Mouse (Mus musculus): ENCODE results near the gene Txndc16. TPM values are rescaled to one million over a fixed set of nuclear protein-coding genes. Genes with fewer than 3 reads are reported as not detected.

The Txndc16 gene
- 1 to 10 TPM; 6.4 to 7.5 TPM for total RNA-seq (2021)
- long read RNA-seq, experiment 1, full-length matches to known transcripts: 3 of 5 reads
- long read RNA-seq, experiment 1, partial matches to known transcripts: 0 of 5 reads
- long read RNA-seq, experiment 1, other reads (novel, unspliced or antisense): 2 of 5 reads
- long read RNA-seq, experiment 2, full-length matches to known transcripts: 8 of 14 reads
- long read RNA-seq, experiment 2, partial matches to known transcripts: 1 of 14 reads
- long read RNA-seq, experiment 2, other reads (novel, unspliced or antisense): 5 of 14 reads

DNA sequence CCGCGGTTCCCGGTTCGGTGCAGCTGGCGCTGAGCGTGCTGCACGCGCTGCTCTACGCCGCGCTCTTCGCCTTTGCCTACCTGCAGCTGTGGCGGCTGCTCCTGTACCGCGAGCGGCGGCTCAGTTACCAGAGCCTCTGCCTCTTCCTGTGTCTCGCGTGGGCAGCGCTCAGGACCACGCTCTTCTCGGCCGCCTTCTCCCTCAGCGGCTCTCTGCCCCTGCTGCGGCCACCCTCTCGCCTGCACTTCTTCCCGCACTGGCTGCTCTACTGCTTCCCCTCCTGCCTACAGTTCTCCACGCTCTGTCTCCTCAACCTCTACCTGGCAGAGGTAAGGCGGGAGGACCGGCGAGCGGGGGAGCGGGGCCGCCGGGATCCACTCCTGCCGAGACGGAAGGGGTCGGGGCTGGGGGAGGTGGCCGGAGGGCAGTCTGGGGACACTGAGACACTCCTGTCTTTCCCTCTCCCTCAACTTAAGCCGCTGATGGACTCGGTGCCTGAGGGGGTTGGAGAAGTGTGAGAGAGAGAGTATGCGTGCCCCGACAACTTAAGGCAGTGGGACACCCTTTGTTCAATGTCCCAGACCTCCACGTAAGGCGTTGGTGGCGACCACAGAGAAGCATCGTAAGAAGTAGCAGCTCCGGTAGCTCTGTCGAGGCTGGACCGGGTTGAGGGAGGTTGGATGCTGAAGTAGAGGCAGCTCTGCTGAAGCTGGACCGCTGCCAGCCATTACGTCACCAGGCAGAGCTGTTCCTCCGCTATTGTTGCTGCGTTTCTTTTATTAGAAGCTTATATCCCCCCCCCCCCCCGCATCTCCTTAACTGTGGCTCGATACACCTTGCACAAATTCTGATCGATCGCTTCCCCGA, at the start of gene Txndc16:
Gene Txndc16 (minus strand): TSS at position 239 of the 867 bp plus-strand sequence.
- DNase-seq: peak; percentile 56

DNA sequence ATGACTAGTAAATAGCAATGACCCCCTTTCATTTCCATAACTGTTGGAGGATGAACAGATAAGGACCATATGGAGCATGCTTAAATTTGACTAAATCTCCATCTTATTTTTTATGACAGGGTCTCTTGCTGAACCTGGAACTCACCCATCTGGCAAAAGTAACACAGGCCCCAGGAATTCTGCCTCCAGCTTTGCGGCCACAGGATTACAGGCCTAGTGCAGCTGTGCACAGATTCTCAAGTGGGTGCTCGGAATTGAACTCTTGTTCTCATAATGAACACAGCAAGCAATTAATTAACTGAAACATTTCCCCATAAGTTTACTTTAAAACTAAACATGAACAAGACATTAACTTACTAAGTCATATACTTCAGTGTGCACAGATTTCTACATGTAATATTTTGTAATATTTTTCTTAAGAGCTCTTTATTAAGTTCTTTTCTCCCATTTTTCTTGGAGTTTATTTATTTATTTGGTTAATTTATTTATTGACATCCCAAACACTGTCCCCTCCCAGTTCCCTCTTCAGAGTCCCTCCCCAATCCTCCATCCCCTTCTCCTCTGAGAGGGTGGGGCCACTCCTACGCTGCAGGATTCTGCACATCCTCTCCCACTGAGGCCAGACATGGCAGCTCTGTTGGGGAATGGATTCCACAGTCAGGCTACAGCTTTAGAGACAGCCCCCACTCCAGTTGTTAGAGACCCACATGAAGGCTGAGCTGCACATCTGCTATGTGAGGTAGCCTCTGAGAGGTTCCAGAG, 43.9 kb upstream of the Txndc16 start:
- DNase-seq: no peak

DNA sequence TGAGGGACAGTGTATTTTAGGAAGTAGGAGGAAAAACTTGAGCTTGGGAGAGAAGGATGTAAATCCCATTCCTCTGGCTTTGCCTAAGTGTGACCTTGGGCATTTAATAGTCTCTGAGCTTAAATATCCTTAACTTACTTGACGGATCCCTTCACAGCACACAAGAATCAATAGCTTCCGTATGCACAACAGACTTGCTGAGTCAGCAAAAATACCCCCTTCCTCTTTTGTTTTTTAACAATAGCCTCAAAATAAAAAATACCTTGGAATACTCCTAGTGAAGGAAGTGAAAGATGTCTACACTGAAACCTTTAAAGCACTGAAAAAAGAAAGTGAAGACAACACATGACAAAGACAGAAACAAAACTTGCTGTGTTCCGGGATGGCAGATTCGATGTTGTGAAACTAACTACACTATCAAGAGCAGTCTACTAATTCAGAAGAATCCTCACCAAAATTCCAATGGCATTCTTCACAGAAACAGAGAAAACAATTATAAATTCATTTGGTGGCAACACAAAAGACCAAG, 31.5 kb upstream of the Txndc16 start:
- no peak for DNase-seq

DNA sequence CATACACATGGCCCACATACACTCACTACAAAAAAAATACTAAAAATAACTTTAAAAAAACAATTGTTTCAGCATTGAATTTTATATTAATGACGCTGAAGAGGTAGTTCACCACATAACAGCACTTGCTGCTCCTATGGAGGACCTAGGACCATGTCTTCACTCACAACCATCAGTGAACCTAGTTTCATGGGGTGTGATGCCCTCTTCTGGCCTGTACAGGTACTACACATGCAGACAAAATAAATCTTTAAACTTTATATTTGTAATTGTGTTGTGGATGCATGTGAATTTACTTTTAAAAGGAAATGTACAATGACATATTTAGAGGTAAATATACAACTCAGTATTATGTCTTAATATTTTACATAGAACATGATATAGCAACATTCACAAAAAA, 21.5 kb upstream of the Txndc16 start:
- no peak for DNase-seq

DNA sequence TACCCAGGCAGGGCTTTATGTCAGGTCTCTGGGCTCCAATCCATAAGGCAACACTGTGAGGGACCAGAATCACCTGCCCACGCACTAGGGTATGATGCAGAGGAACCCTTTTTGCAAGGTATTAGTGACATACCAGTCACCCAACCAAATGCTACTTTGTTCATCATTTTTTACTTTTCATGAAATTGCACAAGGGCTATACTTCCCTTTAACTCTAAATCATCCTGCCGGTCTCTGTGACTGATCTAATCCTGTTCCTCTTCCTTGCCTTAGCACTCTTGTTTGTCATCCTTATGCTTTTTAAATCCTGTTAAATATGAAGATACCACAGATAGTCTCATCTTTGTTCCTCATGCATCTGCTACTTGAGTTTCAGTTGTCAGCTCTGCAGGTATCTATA, 18.9 kb upstream of the Txndc16 start:
- DNase-seq: no peak

DNA sequence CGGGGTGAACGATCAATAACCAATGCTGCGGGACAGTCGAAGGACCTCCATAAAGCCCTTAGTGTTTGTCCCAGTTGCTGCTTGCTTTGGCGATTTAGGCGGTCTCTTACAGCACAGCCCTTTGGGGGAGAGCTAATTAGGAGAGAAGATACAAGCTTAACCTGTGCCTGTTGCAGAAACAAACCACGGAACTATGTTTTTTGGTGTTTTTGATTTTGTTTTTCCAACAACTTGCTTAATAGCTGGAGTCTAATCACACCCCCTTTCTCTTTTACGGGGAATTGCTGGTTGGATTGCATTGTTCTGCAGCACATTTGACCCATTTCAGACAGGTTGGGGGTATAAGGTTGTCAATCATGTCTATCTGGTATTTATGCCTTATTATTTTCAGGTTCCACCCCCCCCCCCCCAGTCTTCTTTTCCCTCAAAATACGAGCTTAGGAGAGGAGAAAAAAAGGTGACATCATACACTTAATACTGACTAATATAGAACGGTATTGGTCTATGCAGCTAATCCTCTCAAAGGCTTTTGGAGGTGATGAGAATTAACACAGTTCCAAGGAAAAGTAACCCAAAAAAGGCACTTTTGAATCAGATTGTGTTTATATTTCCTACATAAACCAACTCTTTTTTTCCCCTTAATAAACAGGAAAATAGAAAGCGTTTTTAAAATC, 966 bp upstream of the Txndc16 start:
- DNase-seq: no peak

DNA sequence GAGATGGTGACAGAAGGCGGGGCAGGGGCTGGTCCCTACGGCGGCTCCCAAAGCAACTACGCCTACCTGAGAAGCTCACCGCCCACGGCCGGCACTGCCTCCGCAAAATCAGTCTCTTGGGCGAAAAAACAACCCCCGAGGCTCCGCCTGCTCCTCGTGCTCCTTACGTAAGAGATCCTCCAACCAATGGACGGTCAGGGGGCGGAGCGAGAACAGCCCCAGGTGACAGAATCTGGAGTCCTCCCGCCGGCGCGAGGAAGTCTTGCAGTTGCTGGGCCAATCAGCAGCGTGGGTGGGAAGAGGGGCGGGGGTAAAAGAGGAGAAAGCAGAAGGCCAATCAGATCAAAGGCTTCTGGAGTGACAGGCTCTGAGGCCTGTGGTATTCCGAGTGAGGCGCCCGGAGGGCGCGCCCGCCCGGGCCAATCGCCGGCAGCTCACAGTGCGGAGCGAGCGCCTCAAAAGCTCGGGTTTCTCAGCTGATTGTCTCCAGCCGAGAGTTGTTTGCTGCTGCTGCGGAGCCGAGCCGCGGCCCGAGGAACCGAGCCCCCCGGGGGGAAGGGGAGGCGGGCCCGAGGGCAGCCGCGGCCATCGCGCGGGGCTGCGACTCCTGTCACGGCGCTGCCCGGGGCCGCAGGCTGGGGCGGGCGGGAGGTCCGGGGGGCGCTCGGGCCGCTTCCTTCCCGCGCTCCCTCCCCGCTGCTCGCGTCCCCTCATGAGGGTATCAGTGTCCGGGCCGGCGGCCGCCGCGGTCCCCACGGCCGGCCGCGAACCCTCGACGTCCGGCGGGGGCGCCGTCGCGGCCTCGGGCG, 643 bp downstream of the Txndc16 start, which contains the start of gene Gpr137c:
Gene Gpr137c (plus strand): TSS at position 437 of the 809 bp plus-strand sequence.
- DNase-seq: peak; percentile 99

DNA sequence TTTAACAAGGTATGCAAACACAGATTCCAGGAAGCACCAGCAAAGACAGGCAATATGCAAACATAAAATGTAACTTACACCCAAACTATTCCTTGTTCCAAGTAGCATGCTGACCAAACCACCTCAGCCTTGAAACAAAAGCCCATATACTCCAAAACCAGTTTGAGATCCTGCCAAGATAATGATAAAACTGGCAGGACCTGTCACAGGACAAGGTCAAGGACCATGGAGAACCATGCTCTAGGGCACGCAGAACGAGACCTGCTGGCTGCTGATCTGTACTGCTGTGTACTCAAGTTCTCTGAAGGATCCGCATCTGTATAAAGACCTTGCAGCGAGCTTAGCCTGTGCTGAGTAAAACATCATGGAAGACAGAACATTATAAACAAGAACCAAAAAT, 2.4 kb downstream of the Txndc16 start:
- no peak for DNase-seq

DNA sequence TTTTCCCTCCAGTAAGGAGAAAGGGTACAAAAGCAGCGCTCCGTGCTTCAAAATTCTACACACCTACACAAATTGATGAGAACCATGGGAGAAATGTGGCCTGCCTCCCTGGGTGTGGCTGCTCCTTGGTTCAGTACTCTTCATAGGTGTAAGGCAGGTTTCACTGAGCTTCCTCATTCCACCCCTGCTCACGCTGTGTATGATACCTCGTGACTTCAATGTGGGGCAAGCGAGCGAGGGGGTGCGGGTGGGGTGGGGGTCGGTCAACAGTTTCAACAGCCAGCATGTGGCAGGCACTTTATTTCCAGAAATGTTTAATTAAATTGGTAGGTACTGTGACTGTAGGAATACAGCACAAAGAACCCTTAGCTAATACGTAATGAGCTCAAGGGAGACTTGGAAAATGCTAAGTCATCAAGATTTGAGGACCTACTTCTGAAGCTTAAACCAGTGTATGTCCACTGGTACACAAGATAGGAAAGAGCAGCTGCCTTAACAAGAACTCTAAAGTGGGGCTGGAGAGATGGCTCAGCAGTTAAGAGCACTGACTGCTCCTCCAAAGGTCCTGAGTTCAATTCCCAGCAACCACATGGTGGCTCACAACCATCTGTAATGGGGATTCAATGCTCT, 3.3 kb downstream of the Txndc16 start:
- no peak for DNase-seq

DNA sequence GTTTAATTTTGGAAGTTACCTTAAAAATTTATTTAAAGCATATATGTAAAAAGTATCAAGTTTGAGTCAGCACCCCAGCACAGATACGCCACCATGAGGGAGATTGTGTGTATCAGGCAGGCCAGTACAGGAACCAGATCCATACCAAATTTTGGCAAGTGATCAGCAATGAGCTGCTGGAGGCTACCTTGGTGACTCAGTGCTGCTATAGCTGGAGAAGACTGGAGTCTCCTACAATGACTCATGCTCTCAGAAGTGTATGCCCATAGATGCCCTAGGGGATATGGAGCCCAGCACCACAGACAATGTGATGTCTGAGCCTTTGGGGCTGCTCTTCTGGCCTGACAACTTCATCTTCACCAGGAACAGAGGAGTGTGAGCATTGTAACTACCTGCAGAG, 8.7 kb downstream of the Txndc16 start:
- DNase-seq: no peak

DNA sequence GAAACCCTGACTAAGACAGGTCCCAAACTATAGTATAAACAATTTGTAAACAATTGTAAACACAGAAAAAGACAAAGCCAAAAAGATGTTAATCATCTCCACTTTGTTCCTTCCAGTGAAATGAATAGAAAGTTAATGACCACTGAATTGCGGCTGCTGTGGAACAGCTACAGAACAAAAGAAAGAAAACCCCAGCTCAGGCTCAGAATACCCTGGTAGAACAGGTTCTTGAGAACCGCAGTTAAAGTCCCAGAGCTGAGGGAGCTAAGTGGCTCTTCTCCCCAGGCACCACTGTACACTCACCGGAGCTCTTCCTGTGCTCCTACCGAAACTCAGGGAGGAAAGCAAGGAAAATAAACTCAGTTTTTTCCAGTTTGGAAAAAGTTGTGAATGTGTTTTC, 9.4 kb downstream of the Txndc16 start:
- DNase-seq: no peak

DNA sequence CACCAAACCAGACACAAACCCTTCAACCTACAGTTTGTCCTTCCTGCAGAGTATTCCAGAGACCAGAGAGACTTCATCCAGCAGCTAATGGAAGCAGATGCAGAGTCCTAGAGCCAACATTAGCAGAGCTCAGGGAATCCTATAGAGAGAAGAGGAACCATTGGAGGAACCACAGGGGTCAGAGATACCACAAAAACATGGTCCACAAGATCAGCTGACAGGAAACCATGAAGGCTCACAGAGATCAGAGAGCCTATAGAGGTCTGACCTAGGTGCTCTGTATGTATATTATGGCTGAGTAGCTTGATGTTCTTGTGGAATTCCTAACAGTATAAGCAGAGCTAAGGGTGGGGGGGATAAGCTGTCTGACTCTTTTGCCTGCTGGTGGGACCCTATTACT, 19.5 kb downstream of the Txndc16 start:
- DNase-seq: no peak

DNA sequence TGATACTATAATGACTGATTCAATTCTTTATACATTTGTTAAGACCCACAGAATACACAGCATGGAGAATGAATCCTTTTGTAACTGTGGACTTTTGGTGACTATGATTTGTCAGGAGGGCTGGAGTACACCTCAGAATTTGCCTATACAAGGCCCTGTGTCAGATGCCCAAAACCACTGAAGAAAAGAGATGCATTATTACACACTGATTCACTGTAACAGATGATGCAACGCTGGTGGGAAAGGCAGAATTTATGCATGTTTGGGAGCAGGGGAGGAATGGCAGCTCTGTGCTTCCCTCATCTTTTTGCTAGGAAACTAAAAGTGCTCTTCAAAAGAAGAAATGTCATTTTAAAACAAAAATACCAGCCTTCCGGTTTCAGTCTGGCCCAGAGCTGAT, 29.1 kb downstream of the Txndc16 start:
- no peak for DNase-seq

DNA sequence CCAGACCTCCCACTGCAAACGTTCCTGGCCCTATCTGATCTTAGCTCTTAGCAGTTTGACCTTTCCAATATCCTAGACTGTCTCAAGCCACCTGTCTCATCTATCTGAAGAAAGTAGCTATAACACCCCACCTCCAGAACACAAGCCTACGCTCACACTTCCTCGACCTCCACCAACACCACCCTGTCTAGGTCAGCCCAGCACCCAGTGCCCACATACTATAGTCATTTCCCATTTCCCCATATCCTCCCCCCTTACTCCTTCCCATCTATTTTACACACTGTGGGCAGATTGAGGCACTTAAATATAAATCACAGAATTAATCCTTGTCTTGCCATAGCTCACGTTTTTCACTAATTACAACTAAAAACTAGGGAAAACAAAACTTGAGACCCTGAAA, 38.5 kb downstream of the Txndc16 start:
- DNase-seq: no peak

DNA sequence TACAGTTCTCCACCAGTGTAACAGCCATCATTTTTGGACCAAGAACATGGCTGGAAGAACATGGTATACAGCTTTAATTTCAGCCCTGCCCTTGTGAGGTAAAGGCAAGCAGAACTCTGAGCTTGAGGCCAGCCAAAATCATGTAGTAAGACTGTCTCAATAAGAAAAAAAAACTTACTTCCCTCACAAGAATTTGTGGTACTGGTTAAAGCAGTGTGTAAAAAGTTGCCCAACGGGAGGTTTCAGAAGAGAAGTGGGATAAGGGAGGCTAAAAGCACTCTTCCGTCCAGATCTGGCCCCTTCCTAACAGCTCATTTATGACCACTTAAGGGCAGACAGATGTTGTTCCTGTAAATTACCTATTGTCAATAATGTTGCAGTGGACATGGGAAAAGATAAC, 40.5 kb downstream of the Txndc16 start:
- DNase-seq: no peak

DNA sequence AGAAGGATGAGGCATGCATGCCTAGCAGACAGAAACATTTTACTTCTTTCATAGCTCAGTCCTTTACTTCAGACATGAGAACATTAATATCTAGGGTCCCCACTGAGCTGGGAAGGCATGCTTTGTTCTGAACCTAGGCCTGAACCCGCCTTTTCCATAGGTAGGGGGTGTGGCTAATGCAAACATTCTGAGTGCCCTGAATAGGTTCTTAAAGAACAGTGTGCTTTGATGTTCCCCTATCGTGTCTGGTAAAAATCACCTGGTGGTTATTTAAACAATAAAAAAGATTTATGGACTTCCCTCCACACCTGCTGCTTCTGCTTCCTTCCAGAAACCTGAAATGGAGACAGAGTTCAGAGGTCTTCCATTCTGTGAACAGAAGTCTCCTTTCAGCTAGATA, 40.9 kb downstream of the Txndc16 start:
- no peak for DNase-seq

DNA sequence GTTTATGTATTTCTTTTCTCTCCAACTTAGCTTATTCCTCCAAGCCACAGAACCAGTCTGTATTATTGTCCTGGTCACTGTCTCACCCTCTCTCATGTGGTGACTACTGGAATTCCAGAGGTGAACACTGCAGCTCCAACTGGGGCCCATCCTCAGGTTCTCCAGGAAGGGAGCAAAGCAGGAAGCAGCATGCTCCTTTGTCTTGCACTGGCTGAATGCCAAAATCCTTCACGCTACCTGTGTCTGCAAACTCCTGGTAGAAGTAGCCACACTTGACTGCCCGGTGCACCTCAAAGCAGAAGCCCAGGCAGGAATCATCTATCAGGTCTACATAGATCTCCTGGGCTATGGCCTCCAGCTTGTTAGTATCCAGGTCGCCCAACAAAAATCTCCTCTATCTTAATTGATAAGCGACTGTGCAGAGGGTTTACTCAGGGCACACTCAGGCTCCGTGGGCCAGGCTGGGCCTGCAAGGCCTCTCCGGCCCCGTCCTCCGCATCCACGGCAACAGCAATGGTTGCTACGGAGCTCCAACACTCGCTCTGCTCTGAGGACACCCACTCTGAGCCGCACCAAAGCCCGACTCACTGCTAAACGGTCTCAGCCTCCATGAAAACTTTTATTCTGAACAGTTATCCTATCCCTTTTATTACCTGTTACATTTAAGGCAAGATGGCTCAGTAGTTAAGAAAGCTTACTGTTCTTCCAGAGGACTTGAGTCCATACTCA, 45.0 kb downstream of the Txndc16 start:
- DNase-seq: no peak

DNA sequence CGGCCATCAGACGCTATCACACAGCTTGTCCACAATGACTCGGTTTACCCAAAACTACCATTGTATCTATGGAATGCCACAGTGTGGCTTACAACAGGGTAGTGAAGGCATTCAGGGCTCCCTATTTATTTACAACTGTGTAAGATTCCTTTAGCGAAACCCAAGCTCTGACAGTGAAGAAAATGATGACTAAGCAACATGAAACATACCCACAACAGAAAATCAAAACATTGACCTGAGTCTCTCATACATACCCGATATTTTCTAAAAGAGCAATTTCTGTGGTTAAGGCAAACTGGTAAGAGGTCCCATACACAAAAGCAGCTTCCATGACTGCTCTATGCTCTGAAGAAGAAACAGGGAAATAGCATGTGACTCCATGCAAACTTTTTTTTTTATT, 47.9 kb downstream of the Txndc16 start:
- no peak for DNase-seq

DNA sequence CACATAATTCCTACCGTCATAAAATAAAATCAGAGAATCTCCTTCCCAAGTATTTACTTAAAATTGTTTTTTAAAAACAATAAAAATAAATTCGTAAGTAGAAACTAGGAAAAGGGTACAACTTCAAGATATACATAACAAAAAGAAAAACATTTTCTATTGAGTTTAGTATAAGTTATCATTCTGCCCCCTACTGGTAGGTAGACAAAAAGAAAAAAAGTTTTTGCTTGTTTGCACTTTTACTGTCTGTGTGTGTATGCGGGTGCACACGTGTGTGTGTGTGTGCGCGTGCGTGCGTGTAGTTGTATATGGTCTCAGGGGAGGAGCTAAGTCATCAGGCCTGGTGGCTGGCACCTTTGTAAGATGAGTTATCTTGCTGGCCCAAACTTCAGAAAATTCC, 52.8 kb downstream of the Txndc16 start:
- no peak for DNase-seq
